Mouse (Mus musculus): ENCODE data around the gene Ntf5. TPM values are rescaled to one million over a fixed set of nuclear protein-coding genes. Genes with fewer than 3 reads are reported as not detected.

Gene Ntf5
- total and polyA plus RNA-seq, 3 experiments: 0.43 to 1.5 (median 0.59) TPM

DNA sequence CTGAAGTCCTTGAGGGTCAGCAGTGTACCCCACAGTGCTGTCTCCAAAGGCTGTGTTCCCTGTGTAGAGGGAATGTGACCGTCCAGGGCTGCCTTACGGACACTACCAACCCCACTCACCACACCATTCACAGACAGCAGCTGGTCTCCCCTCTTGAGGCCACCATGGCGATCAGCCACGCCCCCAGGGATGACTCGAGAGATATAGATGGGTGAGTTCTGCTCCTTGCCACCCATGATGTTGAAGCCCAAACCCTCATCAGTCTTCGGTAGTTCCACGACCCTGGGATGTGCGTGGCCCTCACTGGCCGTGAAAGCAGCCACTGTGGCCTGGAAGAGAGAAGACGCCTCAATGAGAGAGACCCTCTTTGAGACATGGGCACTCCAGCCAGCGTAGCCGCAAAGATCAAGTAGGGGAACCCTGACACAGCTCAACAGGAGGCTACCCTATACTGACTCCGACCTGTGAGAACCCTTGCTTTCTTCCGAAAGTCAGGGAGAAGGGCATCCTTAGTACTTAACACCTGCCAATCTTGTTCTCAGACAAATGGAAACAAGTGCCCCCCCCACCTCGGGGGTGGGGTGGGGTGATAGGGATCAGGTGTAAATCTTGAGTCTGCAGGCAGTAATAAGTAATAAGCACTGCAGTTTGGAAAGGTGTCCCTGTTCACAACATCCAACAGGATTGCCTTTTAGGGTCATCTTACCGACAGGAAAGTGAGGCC is 44.3 kb upstream of the Ntf5 start:
- in situ Hi-C loops (cut with MboI; ENCODE audit: low pct_ligation_motif_present, low pct_unique_long_range_greater_than_20kb, low sequenced_read_pairs) (no loop called here), dilution Hi-C loops (cut with MboI; ENCODE audit: extremely low pct_ligation_motif_present, extremely low pct_unique_long_range_greater_than_20kb, low sequenced_read_pairs) (no loop called here)
- Histone ChIP-seq H3K27ac (ENCODE audit: insufficient read depth, low read depth) (no peak overlapping the region), H3K4me2 (ENCODE audit: insufficient read depth, low read depth, poor library complexity, severe bottlenecking) (no peak overlapping the region), H3K4me3 (replicated peaks in 1 of 3; ENCODE audit: low read depth in 2 of 3, low read length in 2 of 3, poor library complexity in 1 of 3) (no peak overlapping the region), H3K27me3 (replicated peaks) (peaks cover 23% of the 10 kb centered on the region), H3K79me2 (replicated peaks; ENCODE audit: control insufficient read depth, extremely low read depth, insufficient read depth, poor library complexity, severe bottlenecking) (no peaks in the 10 kb centered on the region), H3K4me1 (ENCODE audit: control insufficient read depth in 1 of 2, insufficient read depth in 2 of 2) (peaks cover 6 to 16% of the 10 kb centered on the region in 2 experiments), H3K9ac (ENCODE audit: insufficient read depth, low read depth) (no peak overlapping the region), H3K36me3 (replicated peaks in 1 of 2; ENCODE audit: control insufficient read depth in 1 of 2, insufficient read depth in 1 of 2, low read length in 1 of 2) (peaks cover 29 to 58% of the 10 kb centered on the region in 2 experiments), H3K9me3 (replicated peaks; ENCODE audit: low read length) (no peaks in the 10 kb centered on the region)
- DNase-seq (ENCODE audit: extremely low read depth): no peak
- no peak for TF ChIP-seq PAX5 (IDR thresholded peaks at IDR 0.05; ENCODE audit: low read length)
- no peak for TF ChIP-seq USF2 (conservative IDR thresholded peaks at IDR 0.05; ENCODE audit: low read depth, low read length)
- no peak for TF ChIP-seq MAZ (IDR thresholded peaks at IDR 0.05; ENCODE audit: low read depth, low read length)
- TF ChIP-seq RCOR1 (conservative IDR thresholded peaks at IDR 0.05; ENCODE audit: low read depth, low read length): no peak
- TF ChIP-seq IRF4 (IDR thresholded peaks at IDR 0.05; ENCODE audit: low read depth, low read length): no peak
- TF ChIP-seq BHLHE40 (IDR thresholded peaks at IDR 0.05; ENCODE audit: low read depth, low read length): no peak
- TF ChIP-seq SIN3A (IDR thresholded peaks at IDR 0.05; ENCODE audit: low read length): no peak
- no peak for TF ChIP-seq RAD21 (IDR thresholded peaks at IDR 0.05; ENCODE audit: low read depth, low read length)
- TF ChIP-seq SMC3 (IDR thresholded peaks at IDR 0.05; ENCODE audit: low read depth, low read length): no peak
- TF ChIP-seq ZNF384 (IDR thresholded peaks at IDR 0.05; ENCODE audit: low read depth, low read length): no peak
- no peak for TF ChIP-seq CHD1 (IDR thresholded peaks at IDR 0.05; ENCODE audit: low read depth, low read length)
- TF ChIP-seq GABPA (IDR thresholded peaks at IDR 0.05; ENCODE audit: insufficient replicate concordance, low read depth, low read length): no peak
- TF ChIP-seq UBTF (IDR thresholded peaks at IDR 0.05; ENCODE audit: low read depth, low read length): no peak
- TF ChIP-seq ZC3H11A (IDR thresholded peaks at IDR 0.05; ENCODE audit: low read depth, low read length): no peak
- no peak for TF ChIP-seq TBP (conservative IDR thresholded peaks at IDR 0.05; ENCODE audit: low read depth, low read length)
- no peak for TF ChIP-seq MYC (IDR thresholded peaks at IDR 0.05; ENCODE audit: low read depth, low read length)
- TF ChIP-seq USF1 (IDR thresholded peaks at IDR 0.05; ENCODE audit: low read depth, low read length): no peak
- TF ChIP-seq JUND (conservative IDR thresholded peaks at IDR 0.05; ENCODE audit: low read depth, low read length): no peak

DNA sequence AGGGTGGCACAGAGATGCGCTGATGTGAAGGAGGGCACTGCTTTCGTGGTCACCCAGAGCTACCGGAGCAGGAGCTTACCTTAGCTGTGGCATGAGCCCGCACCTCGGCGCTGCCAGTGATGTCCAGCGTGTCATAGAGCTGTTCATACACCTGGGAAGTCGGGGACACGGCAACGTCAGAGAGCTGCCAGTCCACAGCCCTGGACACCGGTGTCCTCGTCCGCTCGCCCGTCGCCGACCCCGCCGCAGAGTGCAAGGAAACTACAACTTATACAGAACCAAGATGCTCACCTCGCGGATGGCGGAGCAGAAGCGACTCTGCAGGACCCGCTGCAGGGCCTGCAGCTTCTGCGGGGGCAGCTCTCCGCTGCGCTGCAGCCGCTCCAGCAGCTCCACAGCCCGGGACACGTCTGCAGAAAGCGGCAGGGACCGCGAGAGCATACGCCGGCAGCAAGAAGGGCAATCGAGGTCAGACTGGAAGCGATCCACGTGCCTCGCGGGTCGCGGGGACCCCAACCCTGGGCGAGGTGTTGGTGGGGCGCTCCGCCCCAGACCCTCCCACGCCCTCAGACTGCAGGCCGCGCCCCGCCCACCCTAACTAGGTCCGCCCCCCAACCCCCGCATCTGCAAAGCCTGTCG is 43.5 kb upstream of the Ntf5 start:
- H3K79me2 ChIP-seq (replicated peaks; ENCODE audit: control insufficient read depth, extremely low read depth, insufficient read depth, poor library complexity, severe bottlenecking): no peaks in the 10 kb centered on the region
- TF ChIP-seq MEF2A (IDR thresholded peaks at IDR 0.05; ENCODE audit: borderline replicate concordance, low read depth, low read length) (no peak), RAD21 (IDR thresholded peaks at IDR 0.05; ENCODE audit: low read depth, low read length) (no peak), ZMIZ1 (IDR thresholded peaks at IDR 0.05; ENCODE audit: low read depth, low read length) (no peak), ZC3H11A (IDR thresholded peaks at IDR 0.05; ENCODE audit: low read depth, low read length) (no peak), E2F4 (IDR thresholded peaks at IDR 0.05; ENCODE audit: insufficient replicate concordance, low read depth, low read length) (no peak), JUND (conservative IDR thresholded peaks at IDR 0.05; ENCODE audit: low read depth, low read length) (no peak), POLR2AphosphoS2 (IDR thresholded peaks at IDR 0.05; ENCODE audit: low read depth, low read length) (no peak), NELFE (IDR thresholded peaks at IDR 0.05; ENCODE audit: low read depth, low read length) (no peak), USF2 (conservative IDR thresholded peaks at IDR 0.05; ENCODE audit: low read depth, low read length) (no peak), HCFC1 (IDR thresholded peaks at IDR 0.05; ENCODE audit: low read depth, low read length) (no peak)
- no peak for DNase-seq (ENCODE audit: extremely low read depth)
- dilution Hi-C loops (cut with MboI; ENCODE audit: extremely low pct_ligation_motif_present, extremely low pct_unique_long_range_greater_than_20kb, low sequenced_read_pairs): no loop called here
- H3K4me2 ChIP-seq (ENCODE audit: insufficient read depth, low read depth, poor library complexity, severe bottlenecking): no peak overlapping the region
- H3K36me3 ChIP-seq (replicated peaks in 1 of 2; ENCODE audit: control insufficient read depth in 1 of 2, insufficient read depth in 1 of 2, low read length in 1 of 2): peaks cover 34 to 64% of the 10 kb centered on the region in 2 experiments
- H3K4me3 ChIP-seq (replicated peaks in 1 of 3; ENCODE audit: low read depth in 2 of 3, low read length in 2 of 3, poor library complexity in 1 of 3): no peak overlapping the region
- H3K9me3 ChIP-seq (replicated peaks; ENCODE audit: low read length): no peaks in the 10 kb centered on the region
- H3K27me3 ChIP-seq (replicated peaks): peaks cover 17% of the 10 kb centered on the region
- peaks cover 6 to 16% of the 10 kb centered on the region in 2 experiments for H3K4me1 ChIP-seq (ENCODE audit: control insufficient read depth in 1 of 2, insufficient read depth in 2 of 2)
- H3K27ac ChIP-seq (ENCODE audit: insufficient read depth, low read depth): no peak overlapping the region
- in situ Hi-C loops (cut with MboI; ENCODE audit: low pct_ligation_motif_present, low pct_unique_long_range_greater_than_20kb, low sequenced_read_pairs): no loop called here
- H3K9ac ChIP-seq (ENCODE audit: insufficient read depth, low read depth): no peak overlapping the region

Measured in CH12.LX (cell line).